Mouse (Mus musculus): ENCODE measurements around the gene Fam111a.

Fam111a gene

GRCm38 (mm10) chr19:12613646-12614045, 68.1 kb downstream of the Fam111a start:
- no peak for DNase-seq (ENCODE audit: extremely low read depth, low read depth)

DNA sequence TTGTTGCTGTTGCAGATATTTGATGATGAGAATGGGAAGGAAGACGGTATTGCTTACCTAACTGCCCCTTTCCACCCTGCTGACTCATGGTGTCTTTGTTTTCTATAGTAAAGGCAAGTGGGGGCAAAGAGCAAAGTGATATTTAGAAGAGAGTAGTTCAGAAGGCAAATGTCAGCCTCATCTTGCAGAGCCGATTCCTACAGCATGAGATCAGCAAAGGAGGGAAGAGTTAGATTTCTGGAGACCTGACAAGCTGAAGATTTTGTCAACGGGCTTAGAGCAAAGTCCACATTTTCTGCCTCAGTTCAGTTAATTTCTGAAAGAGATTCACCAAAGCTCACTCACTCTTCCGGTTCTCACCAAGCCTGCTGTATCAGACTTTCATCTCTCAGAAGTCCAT, 87.6 kb downstream of the Fam111a start, which contains the start of gene Glyat:
Gene Glyat, plus strand, starts transcription at position 133 of the 400 bp plus-strand sequence.
- DNase-seq (ENCODE audit: extremely low read depth, low read depth), result no peak

DNA sequence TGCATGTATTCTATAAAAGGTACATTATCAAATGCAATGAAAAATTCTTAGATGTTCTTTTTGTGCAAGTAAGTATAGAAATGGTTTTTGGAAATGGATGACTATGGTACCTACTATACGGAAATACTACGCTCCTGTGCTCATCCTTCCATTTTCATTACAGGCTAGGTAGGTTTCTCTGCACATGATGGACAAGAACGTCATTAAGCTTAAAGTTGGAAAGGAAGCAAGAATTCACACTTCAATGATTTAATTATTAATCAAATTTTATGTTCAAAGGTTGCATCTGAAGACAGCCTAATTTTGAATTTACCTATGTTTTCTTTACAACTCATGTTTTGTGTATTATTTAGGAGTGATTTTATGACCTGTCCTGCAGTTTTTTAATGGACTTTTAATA, 88.7 kb downstream of the Fam111a start:
- no peak for DNase-seq (ENCODE audit: extremely low read depth, low read depth)

GRCm38 (mm10) chr19:12634963-12635362, 89.4 kb downstream of the Fam111a start:
- DNase-seq (ENCODE audit: extremely low read depth, low read depth), result no peak

DNA sequence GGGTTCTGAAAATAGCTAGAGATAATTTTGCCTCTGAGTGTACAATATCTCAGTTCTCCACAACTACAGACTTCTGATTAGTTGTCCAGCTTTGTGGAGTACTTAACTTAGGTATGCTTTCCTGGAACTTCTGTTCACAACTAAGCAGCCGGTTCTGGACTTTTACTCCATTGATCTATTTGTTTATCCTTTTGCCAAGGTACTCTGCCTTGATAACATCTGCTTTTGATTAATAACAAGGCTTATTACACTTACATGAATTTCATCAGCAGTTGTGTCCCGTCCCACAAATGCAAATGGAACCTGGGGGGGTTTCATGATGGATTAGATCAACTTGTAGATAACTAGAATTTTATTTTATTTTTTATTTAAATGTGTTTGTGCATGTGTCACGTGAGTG, 91.3 kb downstream of the Fam111a start:
- no peak for DNase-seq (ENCODE audit: extremely low read depth, low read depth)

DNA sequence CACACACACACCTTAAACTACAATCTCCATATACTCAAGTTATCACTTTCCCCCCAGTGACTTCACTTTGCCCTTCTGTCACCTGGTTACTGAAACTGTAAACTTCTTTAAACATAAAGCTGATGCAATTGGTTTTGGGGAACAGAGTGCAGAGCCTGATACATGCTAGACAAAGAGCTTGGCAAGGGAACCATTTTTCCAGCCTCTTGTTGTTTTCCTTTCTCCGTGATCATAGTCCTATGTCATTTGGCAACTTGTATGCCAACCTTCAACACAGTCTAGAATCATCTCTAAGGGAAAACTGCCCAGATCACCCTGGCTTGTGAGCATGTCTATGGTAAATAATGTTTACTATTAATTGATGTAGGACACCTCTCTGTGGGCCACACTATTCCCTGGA, 92.5 kb downstream of the Fam111a start:
- DNase-seq (ENCODE audit: extremely low read depth, low read depth), result no peak
